Mouse (Mus musculus) lung, postnatal 0 days (tissue): ENCODE measurements around the gene Slc34a3. TPM values are rescaled to one million over a fixed set of nuclear protein-coding genes. Genes with fewer than 3 reads are reported as not detected.
"Not testable (repeated sequence)": the region's sequence is repeated elsewhere in the genome, so short reads cannot be mapped to it uniquely, and the experiment has no call there.

Source experiments
- ATAC-seq: fragments of 200-750 bp; cut with Nextera tagmentation; 2 replicates; pipeline ENCODE4 v1.8.0; 2017; ENCODE audit warnings: moderate library complexity
- DNase-seq: peaks from one replicate; pipeline ENCODE4 v3.0.0-alpha.2; 2016; ENCODE audit warnings: low spot score
- H3K27ac ChIP-seq: fragments of 300-500 bp; sonication (generic); 2 replicates; pipeline ENCODE4 v1.5.1; 2014; ENCODE audit warnings: antibody characterized with exemption, mild to moderate bottlenecking, low read length, mixed read lengths
- H3K27me3 ChIP-seq: fragments of 300-500 bp; sonication (generic); replicated peaks from 2 replicates; pipeline ENCODE4 v1.6.1; 2014; ENCODE audit warnings: low read length, mixed read lengths; ENCODE audit not compliant: insufficient read depth
- H3K36me3 ChIP-seq: fragments of 300-500 bp; sonication (generic); 2 replicates; pipeline ENCODE4 v1.6.1; 2014; ENCODE audit warnings: low read length, mixed read lengths; ENCODE audit not compliant: insufficient read depth
- H3K4me1 ChIP-seq: fragments of 300-500 bp; sonication (generic); 2 replicates; pipeline ENCODE4 v1.6.1; 2014; ENCODE audit warnings: antibody characterized with exemption, low read depth, low read length, mixed read lengths; ENCODE audit not compliant: insufficient read depth
- H3K4me2 ChIP-seq: fragments of 300-500 bp; sonication (generic); replicated peaks from 2 replicates; pipeline ENCODE4 v1.6.1; 2014; ENCODE audit warnings: low read depth, mild to moderate bottlenecking, low read length, moderate library complexity, mixed read lengths
- H3K4me3 ChIP-seq: fragments of 300-500 bp; sonication (generic); 2 replicates; pipeline ENCODE4 v1.5.1; 2014; ENCODE audit warnings: low read depth, low read length
- H3K9ac ChIP-seq: fragments of 300-500 bp; sonication (generic); replicated peaks from 2 replicates; pipeline ENCODE4 v1.6.1; 2014; ENCODE audit warnings: low read depth, mild to moderate bottlenecking
- H3K9me3 ChIP-seq: fragments of 300-500 bp; sonication (generic); 2 replicates; pipeline ENCODE4 v1.6.1; 2016; ENCODE audit warnings: low read length, mixed read lengths
- CTCF ChIP-seq: IDR thresholded peaks from 2 replicates; pipeline ENCODE4 v1.5.1; 2016; ENCODE audit warnings: antibody characterized with exemption, mild to moderate bottlenecking
- EP300 ChIP-seq: IDR thresholded peaks from 2 replicates; pipeline ENCODE4 v1.6.1; 2016; ENCODE audit warnings: antibody characterized with exemption, mild to moderate bottlenecking, control low read depth
- WGBS: fragments of 180-500 bp; shearing (Covaris S2); extraction: QIAGEN DNeasy Blood & Tissue Kit; methylation state at CpG from one replicate; pipeline ENCODE4 v1.1.7; 2014; 5-methylcytosine and 5-hydroxymethylcytosine counted together
- polyA plus RNA-seq: library from polyadenylated mRNA; unstranded; fragments of >200 nt; fragmentation: Nextera tagmentation; extraction: Ambion mirVana; gene quantifications from 2 replicates; pipeline ENCODE4 v1.2.1, GENCODE M21; 2015

The Slc34a3 gene
- polyA plus RNA-seq, 1 experiment from 2014 or later = not detected

- Histone ChIP-seq H3K4me3 (peak overlapping the region; percentile 98), H3K4me1 (peaks cover 11% of the 10 kb centered on the region), H3K4me2 (peak overlapping the region; percentile 84)
- 46% methylated on average over 10 of the region's 12 CpGs for WGBS
- TF ChIP-seq CTCF = peak; percentile 61
- H3K27me3 ChIP-seq, H3K27ac ChIP-seq, H3K9ac ChIP-seq, H3K9me3 ChIP-seq, ATAC-seq, H3K36me3 ChIP-seq: not testable (repeated sequence)
- peak; percentile 56 for DNase-seq
Observed at GRCm38 (mm10) chr2:25256443-25257109, 22.4 kb upstream of the Slc34a3 start.

DNA sequence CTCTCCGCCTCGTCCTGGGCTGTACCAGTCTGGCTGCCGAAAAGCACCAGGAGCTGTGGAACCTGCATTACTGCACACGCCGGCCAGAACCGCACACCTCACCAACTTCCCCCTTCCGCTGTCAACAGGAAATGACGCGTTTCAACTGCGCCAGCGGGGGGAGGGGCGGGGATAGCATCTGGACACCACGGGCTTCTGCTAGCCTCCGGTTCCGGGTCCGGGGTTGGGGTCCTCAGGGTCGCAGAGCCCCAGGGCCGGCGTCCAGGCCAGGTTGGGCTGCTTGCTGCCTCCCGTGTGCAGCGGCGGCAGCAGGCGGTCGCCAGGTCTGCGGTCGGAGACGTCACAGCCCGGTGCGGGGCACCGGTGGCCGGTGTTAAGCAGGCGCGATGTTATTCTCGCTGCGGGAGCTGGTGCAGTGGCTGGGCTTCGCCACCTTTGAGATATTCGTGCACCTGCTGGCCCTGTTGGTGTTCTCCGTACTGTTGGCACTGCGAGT lies 21.2 kb upstream of the Slc34a3 start, which contains the start of gene Tmem203:
TSS of gene Tmem203 (plus strand) at position 156 of the 496 bp plus-strand sequence.
- no peak for TF ChIP-seq CTCF
- peak; percentile 62 for TF ChIP-seq EP300
- Histone ChIP-seq H3K9me3 (no peaks in the 10 kb centered on the region), H3K9ac (peak within 1 kb of the TSS; percentile 90), H3K27me3 (no peaks in the 10 kb centered on the region), H3K4me3 (peak within 1 kb of the TSS; percentile 98), H3K4me1 (peaks cover 11% of the 10 kb centered on the region), H3K36me3 (peaks cover 4% of the 10 kb centered on the region), H3K4me2 (peak within 1 kb of the TSS; percentile 84), H3K27ac (peak within 1 kb of the TSS; percentile 84)
- DNase-seq (peak; percentile 95), ATAC-seq (peak; percentile 95)
- WGBS = under 1% methylated on average over 39 of the region's 39 CpGs

GRCm38 (mm10) chr2:25252331-25252730 lies 18.2 kb upstream of the Slc34a3 start:
- TF ChIP-seq EP300 (no peak), CTCF (peak; percentile 58)
- no peak for ATAC-seq
- peaks cover 22% of the 10 kb centered on the region for H3K36me3 ChIP-seq
- no peak for DNase-seq
- H3K27ac ChIP-seq = no peak overlapping the region
- no peak overlapping the region for H3K4me2 ChIP-seq
- 72% methylated on average over 1 of the region's 1 CpGs for WGBS
- H3K27me3 ChIP-seq = no peaks in the 10 kb centered on the region
- H3K9me3 ChIP-seq = no peaks in the 10 kb centered on the region
- H3K4me3 ChIP-seq = no peak overlapping the region
- peaks cover 11% of the 10 kb centered on the region for H3K4me1 ChIP-seq
- H3K9ac ChIP-seq = no peak overlapping the region

GRCm38 (mm10) chr2:25246183-25247072 lies 12.3 kb upstream of the Slc34a3 start, which contains the start of gene AL732309.1:
AL732309.1 (minus strand) TSS chr2:25246863.
- H3K36me3 ChIP-seq = peaks cover 24% of the 10 kb centered on the region
- TF ChIP-seq CTCF (no peak), EP300 (no peak)
- no peak within 1 kb of the TSS for H3K27ac ChIP-seq
- H3K27me3 ChIP-seq = peaks cover 7% of the 10 kb centered on the region; the same call in 1 of the 2 replicates
- H3K9me3 ChIP-seq = no peaks in the 10 kb centered on the region
- H3K4me2 ChIP-seq = no peak within 1 kb of the TSS
- no peak within 1 kb of the TSS for H3K4me3 ChIP-seq
- peaks cover 7% of the 10 kb centered on the region; the same call in 1 of the 2 replicates for H3K4me1 ChIP-seq
- DNase-seq (peak; percentile 26), ATAC-seq (peak; percentile 38; the same call in 1 of the 2 replicates)
- no peak within 1 kb of the TSS for H3K9ac ChIP-seq
- WGBS = 79% methylated on average over 10 of the region's 10 CpGs

DNA sequence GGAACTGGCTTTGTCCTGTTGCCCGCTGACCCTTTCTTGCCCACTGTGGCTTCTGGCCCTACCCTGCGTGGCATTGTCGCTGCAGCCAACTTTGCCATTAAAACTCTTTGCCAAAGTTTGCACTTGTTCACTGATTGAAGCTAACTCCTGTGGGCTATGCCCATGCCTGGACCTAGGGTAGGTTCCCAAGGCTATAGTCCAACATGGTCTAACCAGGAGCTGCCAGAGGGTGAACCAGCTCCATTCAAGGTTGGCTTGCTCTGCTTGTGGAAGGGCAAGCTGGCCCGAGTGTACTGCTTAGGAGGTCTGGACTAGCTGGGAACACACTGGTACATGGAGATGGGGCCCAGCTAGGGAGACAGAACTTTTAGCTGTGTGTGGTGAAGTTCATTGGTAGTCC lies 10.0 kb upstream of the Slc34a3 start:
- H3K4me2 ChIP-seq = no peak overlapping the region
- no peak overlapping the region for H3K4me3 ChIP-seq
- H3K36me3 ChIP-seq = peaks cover 15% of the 10 kb centered on the region; the same call in 1 of the 2 replicates
- no peaks in the 10 kb centered on the region for H3K9me3 ChIP-seq
- 83% methylated on average over 4 of the region's 4 CpGs for WGBS
- H3K9ac ChIP-seq = no peak overlapping the region
- no peak for ATAC-seq
- peaks cover 9% of the 10 kb centered on the region; the same call in 1 of the 2 replicates for H3K27me3 ChIP-seq
- DNase-seq = no peak
- peaks cover 11% of the 10 kb centered on the region for H3K4me1 ChIP-seq
- no peak overlapping the region for H3K27ac ChIP-seq
- no peak for TF ChIP-seq CTCF
- no peak for TF ChIP-seq EP300

GRCm38 (mm10) chr2:25243342-25243741 lies 9.2 kb upstream of the Slc34a3 start:
- no peak for ATAC-seq
- no peak overlapping the region for H3K4me2 ChIP-seq
- H3K9ac ChIP-seq = no peak overlapping the region
- no peaks in the 10 kb centered on the region for H3K9me3 ChIP-seq
- 0 out of 2 replicates have a peak, but pooled peaks cover 10% of the 10 kb centered on the region for H3K36me3 ChIP-seq
- H3K4me1 ChIP-seq = peaks cover 11% of the 10 kb centered on the region
- no peak for DNase-seq
- TF ChIP-seq CTCF = no peak
- no peak for TF ChIP-seq EP300
- peaks cover 9% of the 10 kb centered on the region; the same call in 1 of the 2 replicates for H3K27me3 ChIP-seq
- no peak overlapping the region for H3K4me3 ChIP-seq
- no peak overlapping the region for H3K27ac ChIP-seq
- WGBS = 70% methylated on average over 8 of the region's 8 CpGs
